Mouse (Mus musculus) skeletal muscle tissue, adult 2 months (tissue): ENCODE measurements around the gene Abcb9.

Source experiments
- DNase-seq: peaks from one replicate; pipeline ENCODE4 v3.0.0-alpha.2; 2012; ENCODE audit warnings: low read depth, low spot score

Abcb9 gene

DNA sequence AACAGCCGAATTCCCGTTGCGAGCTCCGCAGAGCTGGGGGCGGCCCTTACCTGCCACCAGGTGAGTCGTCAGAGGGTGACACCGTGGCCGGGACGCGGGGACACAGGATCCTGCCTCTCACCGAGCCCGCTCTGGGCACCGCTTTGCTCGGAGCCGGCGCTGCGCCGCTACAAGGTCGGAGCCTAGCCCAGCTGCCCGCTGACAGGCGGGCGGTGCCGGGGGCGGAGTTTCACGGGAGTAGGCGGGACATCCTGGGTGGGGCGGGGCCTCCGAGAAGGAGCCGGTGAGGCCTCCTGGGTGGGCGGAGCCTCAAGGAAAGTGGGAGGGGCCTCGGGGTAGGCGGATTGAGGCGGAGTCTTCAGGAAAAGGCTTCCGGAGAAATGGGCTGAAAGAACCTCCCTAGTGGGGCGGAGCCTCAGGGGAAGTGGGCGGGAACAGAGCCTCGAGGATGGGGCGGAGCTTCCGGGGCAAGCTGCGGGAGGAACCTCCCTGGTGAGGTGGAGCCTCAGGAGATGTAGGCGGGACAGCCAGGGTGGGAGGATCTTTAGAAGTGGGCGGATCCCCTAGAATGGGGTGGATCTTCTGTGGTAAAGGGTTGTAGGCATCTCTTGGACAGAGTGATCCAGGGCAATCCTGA, at the start of gene Abcb9:
Abcb9 (minus strand) TSS at position 203 of the 637 bp plus-strand sequence.
- peak; percentile 98 for DNase-seq

DNA sequence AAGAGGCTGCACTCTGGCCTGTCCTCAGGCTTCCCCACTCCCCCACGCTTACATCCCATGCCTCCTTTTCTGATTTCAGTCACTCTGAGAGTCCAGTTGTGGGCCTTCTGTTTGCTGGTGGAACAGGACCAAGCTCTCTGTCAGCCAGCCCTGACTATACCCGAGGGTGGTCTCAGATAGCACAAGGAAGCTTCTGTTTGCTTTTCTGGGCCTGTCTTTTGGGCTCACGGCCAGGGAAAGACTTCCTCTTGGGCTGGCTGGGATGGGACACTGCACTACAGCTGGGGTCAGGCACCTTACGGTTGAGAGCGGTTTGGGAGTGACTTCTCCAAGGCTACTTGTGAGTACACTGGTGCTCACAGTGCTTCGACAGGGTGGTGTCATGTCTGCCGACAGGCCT, 42.5 kb upstream of the Abcb9 start:
- no peak for DNase-seq

DNA sequence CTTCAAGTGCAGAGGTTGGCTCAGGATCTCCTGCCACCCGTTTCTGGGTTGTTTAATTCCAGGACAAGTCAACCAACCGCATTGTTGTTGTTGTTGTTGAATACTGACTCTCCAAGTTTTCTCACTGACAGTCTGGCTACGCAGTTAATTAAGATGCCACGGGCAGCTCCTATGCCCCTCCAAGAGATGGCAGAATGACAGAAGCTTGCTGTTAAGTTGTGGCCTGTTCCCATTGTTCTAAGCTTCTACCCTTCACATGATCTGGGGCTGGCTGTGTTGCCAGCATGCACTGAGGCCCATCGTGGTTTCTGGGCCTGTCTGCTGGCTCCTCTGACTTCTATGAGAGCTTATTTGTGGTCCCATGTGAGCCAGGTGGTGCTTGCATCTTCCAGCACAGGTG, 38.7 kb upstream of the Abcb9 start:
- DNase-seq, result no peak

DNA sequence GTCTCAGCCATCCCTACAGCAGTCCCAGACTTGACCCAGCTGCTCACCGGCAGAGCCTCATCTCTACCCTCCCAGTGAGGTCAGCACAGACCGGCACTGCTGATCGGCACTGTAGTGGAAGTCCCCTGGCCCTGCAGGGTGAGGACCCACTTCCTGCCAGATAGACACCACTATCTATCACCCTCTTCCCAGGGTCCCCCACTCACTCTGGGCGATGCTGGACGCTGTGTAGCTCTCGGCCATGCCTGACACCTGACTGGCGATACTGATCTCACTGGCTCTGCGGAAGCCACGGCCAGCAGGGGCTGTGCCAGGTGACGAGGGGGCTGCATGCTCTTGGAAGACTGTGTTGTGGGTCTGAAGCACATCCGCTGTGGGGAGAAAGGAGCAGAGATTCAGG, 29.5 kb upstream of the Abcb9 start:
- DNase-seq, result no peak

DNA sequence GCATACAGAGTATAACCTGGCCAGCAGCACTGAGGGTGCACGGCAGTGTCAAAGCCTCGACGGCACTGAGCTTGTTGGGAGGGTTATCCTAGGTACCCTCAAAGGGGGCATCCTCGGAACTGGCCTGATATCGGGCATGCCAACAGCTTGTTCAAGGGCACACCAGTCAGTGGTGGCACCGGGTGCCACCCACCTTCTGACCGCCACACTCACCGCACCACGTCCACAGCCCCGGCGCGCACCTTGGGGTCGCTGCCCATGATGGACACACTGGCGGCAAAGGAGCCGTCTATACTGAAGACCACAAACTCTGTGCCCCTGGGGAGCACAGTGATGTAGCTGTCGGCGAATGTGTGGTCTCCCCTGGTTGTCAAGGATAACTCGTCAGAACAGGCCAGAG, 26.8 kb upstream of the Abcb9 start:
- DNase-seq, result no peak

DNA sequence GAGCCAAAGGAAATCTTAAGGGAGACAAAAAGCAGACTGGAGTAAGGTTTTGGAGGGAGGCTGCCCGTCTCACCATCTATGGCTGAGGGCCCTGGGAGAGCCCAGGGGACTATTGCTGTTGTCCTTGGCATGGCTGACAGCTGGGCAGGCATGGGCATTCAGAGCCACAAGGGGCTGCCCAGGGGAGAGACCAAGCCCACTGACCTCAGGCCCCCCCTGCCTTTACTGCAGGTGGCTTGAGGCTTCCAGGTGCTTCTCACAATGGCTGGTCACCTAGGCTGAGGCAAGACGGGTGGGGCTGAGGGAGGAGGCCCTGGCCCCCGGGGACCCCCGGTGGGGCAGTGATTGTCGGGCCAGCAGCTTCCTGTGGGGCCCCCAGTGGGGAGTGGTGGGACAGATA, 23.6 kb upstream of the Abcb9 start:
- DNase-seq, result no peak

DNA sequence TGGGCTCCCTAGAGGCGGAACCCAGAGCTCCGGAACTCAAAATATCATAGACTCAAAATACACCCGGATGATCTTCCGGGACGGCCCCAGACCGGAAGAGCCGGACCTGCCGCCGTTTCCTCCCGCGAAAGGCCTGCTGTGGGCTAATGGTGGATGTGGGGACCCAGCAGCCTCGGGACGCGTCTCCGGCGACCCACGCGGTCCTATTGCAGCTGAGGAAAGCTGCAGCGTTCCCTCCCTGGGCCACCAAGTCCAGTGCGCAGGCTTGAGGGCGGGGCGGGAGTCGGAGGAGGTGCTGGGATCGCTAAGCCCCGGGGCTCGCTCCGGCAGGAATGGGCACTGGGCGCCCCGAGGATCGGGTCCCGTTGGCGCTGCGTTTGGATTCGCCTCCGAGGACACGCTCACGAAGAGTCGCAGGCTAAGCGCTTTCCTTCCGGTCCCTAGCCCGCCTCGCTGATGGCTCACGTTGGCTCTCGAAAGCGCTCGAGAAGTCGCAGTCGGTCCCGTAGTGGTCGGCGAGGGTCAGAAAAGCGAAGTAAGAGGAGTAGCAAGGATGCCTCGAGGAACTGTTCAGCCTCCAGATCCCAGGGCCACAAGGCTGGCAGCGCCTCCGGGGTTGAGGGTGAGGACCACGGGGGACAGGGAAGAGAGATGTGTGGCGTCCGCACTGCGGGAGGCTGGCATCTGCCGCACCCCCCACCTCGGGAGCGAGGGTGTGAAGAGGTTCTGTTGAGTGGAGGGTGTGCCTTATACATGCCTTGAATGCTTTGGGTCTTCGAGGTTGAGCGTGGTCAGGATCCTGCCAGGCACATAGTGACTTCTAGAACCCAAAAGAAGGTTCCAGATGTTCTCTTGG, 20.6 kb upstream of the Abcb9 start, which contains the start of gene Arl6ip4:
Arl6ip4 (plus strand) TSS at position 100 of the 856 bp plus-strand sequence.
- peak; percentile 45 for DNase-seq

DNA sequence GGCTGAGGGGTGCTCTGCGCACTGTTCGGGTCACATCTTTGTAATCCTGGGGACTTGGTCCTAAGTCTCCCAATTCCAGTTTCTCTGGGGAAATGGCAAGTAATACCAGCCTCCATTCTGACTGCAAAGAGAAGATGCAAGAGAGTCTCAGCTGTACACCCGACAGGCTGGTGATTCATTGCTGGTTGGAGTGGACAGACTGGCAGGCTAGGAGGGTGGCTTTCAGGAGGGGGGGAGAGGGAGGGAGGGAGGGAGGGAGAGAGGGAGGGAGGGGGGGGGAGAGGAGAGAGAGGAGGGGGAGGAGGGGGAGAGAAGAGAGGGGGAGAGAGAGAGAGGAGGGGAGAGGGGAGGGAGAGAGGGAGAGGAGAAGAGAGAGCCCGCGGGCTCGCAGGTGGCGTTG, 19.9 kb upstream of the Abcb9 start:
- DNase-seq, result no peak

DNA sequence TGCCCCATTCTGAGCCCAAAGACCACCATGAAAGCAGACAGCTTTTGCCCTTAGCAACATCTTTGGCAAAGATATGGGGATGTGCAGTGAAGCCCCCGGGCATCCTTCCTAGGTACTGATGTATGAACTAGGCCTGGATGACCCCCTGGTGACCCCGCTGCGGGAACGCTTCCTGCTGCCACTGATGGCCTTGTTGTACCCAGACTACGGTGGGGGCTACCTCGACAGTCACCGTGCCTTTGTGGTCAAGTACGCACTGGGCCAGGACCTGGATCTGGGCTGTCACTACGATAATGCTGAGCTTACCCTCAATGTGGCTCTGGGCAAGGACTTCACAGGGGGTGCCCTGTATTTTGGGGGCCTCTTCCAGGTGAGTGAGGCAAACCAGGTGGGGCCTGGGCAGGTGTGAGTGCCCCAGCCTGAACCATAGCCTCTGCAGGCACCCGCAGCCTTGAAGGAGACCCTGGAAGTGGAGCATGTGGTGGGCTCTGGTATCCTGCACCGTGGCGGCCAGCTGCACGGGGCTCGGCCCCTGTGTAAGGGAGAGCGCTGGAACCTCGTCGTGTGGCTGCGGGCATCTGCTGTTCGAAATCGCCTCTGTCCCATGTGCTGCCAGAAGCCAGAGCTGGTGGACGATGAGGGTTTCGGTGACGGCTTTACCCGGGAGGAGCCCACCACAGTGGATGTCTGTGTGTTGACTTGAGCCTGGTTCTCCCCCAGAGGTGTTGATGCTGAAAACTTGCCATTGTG, 18.9 kb upstream of the Abcb9 start:
- no peak for DNase-seq

DNA sequence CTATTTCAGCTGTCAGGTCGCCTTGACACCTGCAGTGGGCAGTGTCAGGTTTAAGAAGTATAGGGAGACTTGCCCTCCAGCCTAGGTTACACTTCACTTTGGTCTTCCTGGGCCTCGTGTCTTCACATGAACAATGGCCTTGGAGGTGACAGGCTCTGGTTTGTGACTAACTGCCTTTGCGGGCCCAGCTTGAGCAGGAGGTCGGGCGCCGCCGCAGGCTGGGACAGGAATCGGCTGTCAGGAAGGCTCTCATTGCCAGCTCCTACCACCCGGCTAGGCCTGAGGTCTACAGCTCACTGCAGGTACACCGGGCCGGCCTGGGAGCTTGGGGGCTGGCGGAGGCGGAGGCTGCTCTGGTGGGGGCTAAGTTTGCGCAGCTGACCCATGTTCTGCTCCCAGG, 17.4 kb upstream of the Abcb9 start:
- DNase-seq, result no peak

DNA sequence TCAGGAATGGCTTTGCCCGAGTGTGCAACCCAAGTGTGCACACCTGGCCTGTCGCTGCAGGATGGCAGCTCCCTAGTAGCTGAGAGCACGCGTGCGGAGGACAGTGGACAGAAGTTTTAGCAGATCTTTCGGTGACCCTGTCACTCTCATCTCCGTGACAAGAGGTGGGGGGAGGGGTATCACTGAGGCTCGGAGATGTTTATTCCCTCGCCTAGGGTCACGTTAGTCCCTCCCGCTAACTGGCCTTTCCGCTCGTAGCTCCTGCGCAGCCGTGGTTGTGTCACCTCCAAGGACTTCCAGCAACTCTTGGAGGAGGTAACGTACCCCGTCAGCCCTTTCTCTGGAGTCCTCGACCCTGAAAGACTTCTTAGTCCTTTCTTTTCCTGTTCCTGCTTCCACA, 16.9 kb upstream of the Abcb9 start:
- no peak for DNase-seq

DNA sequence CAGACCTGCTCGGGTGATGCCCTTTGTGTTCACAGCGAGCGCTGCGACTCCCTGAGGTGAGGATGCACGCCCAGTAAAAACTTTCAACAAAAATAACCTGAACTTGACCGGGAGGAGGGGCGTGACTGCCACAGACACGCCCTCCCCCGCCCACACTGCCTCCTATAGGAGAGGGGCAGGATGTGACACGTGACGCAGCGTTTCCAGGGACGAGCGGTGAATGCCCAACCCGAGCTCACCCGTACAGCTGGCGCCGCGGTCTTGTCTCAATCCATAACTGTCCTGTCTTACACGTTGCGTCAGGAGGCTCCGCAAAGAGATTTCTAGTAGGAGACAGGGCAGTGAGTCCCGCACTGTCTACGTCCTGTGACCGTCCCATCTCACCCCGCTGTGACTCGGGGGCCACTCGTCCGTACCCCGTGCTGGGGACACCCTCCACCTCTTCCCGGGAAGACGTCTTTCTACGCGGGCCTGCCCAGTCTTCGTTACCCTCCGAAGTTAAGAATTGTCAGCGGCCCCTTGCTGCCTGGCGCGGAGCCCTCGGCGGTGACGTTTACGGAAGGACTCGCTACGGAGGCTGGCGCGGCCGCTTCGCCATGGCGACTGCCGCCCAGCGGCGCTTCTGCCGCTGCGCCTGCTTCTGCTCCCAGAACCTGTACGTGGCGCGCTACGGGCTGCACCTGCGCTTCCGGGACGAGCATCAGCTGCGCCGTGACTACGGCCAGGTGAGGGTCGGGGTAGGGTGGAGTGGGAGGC, 16.3 kb upstream of the Abcb9 start, which contains the start of gene Ogfod2:
Ogfod2 (plus strand) TSS at position 556 of the 756 bp plus-strand sequence.
- DNase-seq, result peak; percentile 97

DNA sequence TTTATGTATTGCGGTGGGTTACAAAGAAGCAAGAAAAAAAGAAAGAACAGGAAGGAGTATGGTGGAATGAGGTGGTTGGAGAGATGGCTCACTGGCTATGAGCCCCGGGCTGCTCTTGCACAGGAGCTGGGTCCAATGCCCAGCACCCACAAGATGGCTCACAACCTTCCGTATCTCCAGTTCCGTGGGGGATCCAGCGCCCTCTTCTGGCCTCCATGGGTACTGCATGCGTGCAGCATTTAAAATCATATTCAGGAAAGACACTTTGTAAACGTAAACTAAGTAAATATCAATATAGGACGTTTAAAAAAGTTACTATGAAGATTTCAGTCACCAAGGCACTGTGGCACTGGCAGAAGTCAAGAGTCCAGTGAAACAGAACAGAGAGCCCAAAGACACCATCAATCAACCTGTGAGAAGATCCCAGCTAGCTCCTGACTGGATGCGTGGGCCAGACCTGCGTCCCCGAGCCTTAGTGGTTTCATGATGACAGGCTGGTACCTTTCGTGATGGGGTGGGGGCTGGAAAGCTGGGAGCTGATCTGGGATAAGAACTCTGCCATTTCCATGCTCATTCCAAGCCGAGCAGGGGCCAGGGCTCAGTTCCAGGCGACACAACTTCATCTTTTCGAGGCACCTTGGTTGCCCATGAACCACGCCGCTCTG, 15.6 kb upstream of the Abcb9 start:
- DNase-seq, result no peak

DNA sequence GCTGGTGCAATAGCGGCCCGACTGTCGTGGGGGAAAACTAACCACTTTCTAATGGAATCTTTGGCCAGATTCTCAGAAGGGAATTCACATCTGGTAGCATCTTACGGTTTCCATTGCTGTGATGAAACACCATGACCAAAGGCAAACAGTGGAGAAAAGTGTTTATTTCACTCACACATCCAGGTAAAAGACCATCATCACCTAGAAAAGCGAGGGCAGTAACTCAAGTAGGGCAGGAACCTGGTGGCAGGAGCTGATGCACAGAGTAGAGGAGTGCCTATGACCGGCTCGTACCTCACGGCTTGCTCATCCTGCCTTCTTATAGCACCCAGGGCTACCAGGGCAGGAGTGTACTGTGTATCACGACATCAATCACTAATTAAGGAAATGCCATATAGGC, 8.0 kb upstream of the Abcb9 start:
- DNase-seq, result no peak

DNA sequence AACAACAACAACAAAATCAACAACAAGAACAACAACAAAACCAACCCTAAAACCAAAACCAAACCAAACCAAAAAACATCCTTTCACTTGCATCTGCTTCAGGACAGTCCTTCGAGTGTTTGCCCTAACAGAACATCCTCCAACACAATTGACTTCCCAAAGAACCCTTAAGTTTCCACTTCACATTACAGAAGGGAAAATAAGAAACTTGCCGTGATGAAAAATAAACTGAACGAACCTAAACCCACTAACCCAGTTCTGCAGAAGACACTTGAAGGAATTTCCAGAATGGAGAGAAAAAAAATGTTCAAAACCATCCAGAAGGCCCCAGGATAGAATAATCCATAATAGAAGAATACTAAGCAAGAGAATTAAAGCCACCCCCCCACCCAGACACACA, 7.4 kb upstream of the Abcb9 start:
- DNase-seq, result no peak

DNA sequence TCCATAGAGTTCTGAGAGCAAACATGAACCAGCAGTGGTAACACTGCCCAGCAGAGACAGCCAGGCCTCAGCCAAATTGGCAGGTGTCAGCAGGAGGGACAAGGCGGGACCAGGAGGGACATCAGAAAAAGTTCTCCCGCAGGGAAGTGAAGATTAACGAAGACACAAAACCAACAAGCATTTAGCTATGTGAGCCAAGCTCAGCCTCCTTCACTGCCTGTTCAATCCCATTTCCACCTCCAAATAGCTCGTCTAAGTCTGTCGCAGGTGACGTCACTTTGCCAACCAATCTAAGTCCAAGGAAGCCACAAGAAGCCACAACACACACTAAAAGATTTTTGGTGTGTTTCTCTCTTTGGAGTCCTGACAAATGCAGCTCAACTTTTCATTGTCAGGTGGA, 6.7 kb upstream of the Abcb9 start:
- no peak for DNase-seq

DNA sequence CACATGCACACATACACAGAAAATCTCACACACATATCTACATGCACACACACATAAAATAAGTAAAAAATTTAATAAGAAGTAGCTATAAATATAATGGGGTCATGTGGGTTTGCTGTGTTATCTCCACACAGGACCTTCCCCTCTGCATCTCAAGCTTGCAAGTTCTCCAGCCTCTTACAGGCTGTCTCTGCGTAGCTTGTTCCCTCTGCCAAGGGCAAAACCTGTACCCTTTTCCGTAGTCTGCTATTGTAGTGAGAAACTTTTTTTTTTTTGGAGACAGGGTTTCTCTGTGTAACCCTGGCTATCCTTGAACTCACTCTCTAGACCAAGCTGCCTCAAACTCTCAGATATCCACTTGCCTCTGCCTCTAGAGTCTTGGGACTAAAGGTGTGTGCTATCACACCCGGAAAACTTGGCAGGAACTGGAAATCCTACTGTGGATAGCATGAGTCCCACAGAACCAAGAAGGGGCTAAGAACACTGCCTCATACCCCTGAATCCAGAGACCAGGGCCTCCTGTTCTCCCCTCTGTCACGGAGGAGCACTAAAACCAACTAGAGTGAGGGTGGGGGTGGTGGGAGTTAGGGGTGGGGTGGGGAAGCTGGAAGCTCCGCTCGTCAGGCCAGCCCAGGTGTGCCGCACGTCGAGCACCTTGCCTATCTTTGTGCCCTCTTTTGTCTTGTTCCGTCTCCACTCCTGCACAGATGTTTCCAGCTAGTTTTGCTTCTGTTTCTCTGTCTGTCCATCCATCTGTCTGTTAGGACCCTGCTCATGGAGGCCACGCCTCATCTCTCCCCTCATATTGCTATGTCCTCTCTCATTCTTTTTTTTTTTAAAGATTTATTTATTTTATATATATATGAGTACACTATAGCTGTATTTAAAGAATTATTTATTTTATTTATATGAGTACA, 4.8 kb upstream of the Abcb9 start:
- no peak for DNase-seq

DNA sequence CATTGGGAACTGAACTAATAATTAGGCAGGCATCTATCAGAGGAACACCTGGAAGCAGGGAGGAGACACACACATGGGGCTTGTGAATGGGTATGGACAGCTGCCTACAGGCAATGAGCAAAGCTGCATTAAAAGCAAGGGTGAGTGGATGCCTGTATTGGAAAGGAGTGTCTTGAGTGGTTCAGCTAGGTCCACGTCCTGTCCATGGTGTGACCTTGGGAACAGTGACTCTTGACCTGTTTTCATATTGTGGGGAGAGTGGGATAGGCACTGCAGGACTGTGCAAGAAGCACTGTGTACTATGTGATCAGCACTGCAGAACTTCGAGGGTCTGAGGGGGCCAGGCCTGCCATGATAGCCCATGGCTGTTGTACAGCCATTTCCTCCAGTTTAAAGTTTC, 3.3 kb upstream of the Abcb9 start:
- no peak for DNase-seq

DNA sequence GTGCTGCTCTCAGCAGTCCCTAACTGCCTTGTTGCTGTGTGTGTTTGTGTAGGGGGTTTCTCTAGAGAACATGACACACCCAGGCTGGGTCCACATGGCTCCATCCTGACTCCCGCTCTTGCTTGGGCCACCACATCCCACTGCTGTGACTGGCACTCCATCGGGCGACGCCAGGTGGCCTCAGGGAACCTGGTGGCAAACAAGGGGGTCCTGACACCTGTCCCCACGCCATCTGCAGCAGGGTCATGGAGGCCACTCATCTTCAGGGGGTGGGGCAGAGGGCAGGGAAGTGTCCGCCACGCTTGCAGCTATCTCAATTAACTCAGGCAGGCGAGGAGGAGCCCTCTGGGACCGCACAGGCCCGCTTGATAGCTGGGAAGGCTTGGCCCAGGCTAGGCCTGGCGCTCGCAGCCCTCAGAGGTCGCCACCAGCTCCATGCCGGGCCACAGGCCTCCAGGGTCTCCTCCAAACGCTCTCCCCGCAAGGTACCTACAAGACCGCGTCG, 469 bp downstream of the Abcb9 start:
- DNase-seq, result no peak
